Mouse (Mus musculus): ENCODE results near the gene 2700097O09Rik.

- no peak for TF ChIP-seq POLR2A (IDR thresholded peaks at IDR 0.05; ENCODE audit: extremely low read depth, insufficient read depth, low read length)
- TF ChIP-seq CTCF (IDR thresholded peaks at IDR 0.05; ENCODE audit: extremely low read depth, insufficient read depth, low read length): no peak
These were observed 64.5 kb downstream of the 2700097O09Rik start for GRCm38 (mm10) chr12:55015428-55015827.

All from cortical plate, adult 2 months (tissue).